Mouse (Mus musculus) lung, adult 2 months (tissue): Measurements from ENCODE around the gene Higd1c.

Experiments
- CTCF ChIP-seq: fragments of 200-500 bp; IDR thresholded peaks from 2 replicates; pipeline ENCODE4 v1.5.1; 2011; ENCODE audit warnings: mild to moderate bottlenecking, low read length, control low read depth; ENCODE audit not compliant: insufficient read depth
- POLR2A ChIP-seq: fragments of 200-500 bp; IDR thresholded peaks from 2 replicates; pipeline ENCODE4 v1.6.1; 2011; ENCODE audit warnings: low read depth, mild to moderate bottlenecking, control low read depth, low read length, borderline replicate concordance; ENCODE audit errors: extremely low read depth

DNA sequence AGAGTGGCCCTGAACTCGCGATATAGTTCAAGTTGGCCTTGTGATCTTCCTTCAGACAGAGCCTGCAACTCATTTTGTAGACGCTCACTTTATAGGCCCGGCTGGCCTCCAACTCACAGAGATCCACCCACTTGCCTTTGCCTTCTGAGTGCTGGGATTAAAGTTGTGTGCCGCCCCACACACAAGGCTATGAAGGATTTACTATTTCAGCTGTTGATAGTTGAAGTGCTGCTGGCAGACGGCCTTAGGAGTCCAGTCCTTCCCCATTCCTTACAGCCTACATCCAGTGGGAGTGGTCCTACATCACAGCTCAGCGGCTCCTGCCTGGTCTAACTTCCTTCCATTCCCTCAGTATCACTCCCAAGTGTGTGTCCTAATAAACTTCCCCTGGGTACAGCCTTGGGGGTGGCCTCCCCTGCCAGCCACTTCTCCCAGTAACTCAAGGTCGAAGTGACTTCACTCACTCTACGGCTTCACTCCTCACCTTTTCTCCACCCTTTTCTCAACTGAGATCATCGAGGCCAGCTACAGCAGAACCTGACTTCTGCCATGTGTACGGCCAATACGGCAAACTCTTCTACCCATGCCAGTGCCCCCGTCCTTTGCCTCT is 64.1 kb downstream of the Higd1c start:
- TF ChIP-seq CTCF, result no peak
- no peak for TF ChIP-seq POLR2A
